Mouse (Mus musculus) hindbrain, postnatal 0 days (tissue): ENCODE results near the gene Ndst4. TPM values are rescaled to one million over a fixed set of nuclear protein-coding genes. Genes with fewer than 3 reads are reported as not detected.
A peak's percentile ranks its signal among the peaks of the same experiment; 100 is the strongest.

Source experiments
- ATAC-seq: fragments of 200-750 bp; cut with Nextera tagmentation; 2 replicates; pipeline ENCODE4 v1.8.0; 2017; ENCODE audit warnings: mild to moderate bottlenecking, moderate TSS enrichment, moderate library complexity
- DNase-seq: peaks from one replicate; pipeline ENCODE4 v3.0.0-alpha.2; 2015; ENCODE audit warnings: low spot score
- H3K27ac ChIP-seq: fragments of 300-500 bp; sonication (generic); 2 replicates; pipeline ENCODE4 v1.5.1; 2014; ENCODE audit warnings: mild to moderate bottlenecking
- H3K27me3 ChIP-seq: fragments of 300-500 bp; sonication (generic); 2 replicates; pipeline ENCODE4 v1.6.1; 2014; ENCODE audit warnings: low read length, mixed read lengths; ENCODE audit not compliant: insufficient read depth
- H3K36me3 ChIP-seq: fragments of 300-500 bp; sonication (generic); 2 replicates; pipeline ENCODE4 v1.6.1; 2014; ENCODE audit warnings: low read length, mixed read lengths; ENCODE audit not compliant: insufficient read depth
- H3K4me1 ChIP-seq: fragments of 300-500 bp; sonication (generic); 2 replicates; pipeline ENCODE4 v1.6.1; 2014; ENCODE audit warnings: antibody characterized with exemption, low read length, mixed read lengths; ENCODE audit not compliant: insufficient read depth
- H3K4me2 ChIP-seq: fragments of 300-500 bp; sonication (generic); 2 replicates; pipeline ENCODE4 v1.6.1; 2014; ENCODE audit warnings: low read depth, mild to moderate bottlenecking, low read length, moderate library complexity, mixed read lengths
- H3K4me3 ChIP-seq: fragments of 300-500 bp; sonication (generic); 2 replicates; pipeline ENCODE4 v1.5.1; 2014; ENCODE audit warnings: low read length
- H3K9ac ChIP-seq: fragments of 300-500 bp; sonication (generic); replicated peaks from 2 replicates; pipeline ENCODE4 v1.6.1; 2014; ENCODE audit warnings: mild to moderate bottlenecking, low read length, moderate library complexity, mixed read lengths
- H3K9me3 ChIP-seq: fragments of 300-500 bp; sonication (generic); 2 replicates; pipeline ENCODE4 v1.6.1; 2016; ENCODE audit warnings: low read length, mixed read lengths
- CTCF ChIP-seq: IDR thresholded peaks from 2 replicates; pipeline ENCODE4 v1.5.1; 2016; ENCODE audit warnings: antibody characterized with exemption, control low read depth, low read depth
- WGBS: fragments of 180-500 bp; shearing (Covaris S2); extraction: QIAGEN DNeasy Blood & Tissue Kit; methylation state at CpG from one replicate; pipeline ENCODE4 v1.1.7; 2014; 5-methylcytosine and 5-hydroxymethylcytosine counted together
- polyA plus RNA-seq: library from polyadenylated mRNA; unstranded; fragments of >200 nt; fragmentation: Nextera tagmentation; extraction: Ambion mirVana; gene quantifications from 2 replicates; pipeline ENCODE4 v1.2.1, GENCODE M21; 2015
- total RNA-seq: library from RNA; depleted of rRNA; stranded (reverse); fragments of >200 nt; gene quantifications from 2 replicates; pipeline ENCODE4 v1.2.3, GENCODE M21; 2014; rRNA removed

Ndst4 gene
- 11.8 and 16.4 TPM in 2 replicates for total RNA-seq
- polyA plus RNA-seq: 2.5 and 4.7 TPM in 2 replicates

DNA sequence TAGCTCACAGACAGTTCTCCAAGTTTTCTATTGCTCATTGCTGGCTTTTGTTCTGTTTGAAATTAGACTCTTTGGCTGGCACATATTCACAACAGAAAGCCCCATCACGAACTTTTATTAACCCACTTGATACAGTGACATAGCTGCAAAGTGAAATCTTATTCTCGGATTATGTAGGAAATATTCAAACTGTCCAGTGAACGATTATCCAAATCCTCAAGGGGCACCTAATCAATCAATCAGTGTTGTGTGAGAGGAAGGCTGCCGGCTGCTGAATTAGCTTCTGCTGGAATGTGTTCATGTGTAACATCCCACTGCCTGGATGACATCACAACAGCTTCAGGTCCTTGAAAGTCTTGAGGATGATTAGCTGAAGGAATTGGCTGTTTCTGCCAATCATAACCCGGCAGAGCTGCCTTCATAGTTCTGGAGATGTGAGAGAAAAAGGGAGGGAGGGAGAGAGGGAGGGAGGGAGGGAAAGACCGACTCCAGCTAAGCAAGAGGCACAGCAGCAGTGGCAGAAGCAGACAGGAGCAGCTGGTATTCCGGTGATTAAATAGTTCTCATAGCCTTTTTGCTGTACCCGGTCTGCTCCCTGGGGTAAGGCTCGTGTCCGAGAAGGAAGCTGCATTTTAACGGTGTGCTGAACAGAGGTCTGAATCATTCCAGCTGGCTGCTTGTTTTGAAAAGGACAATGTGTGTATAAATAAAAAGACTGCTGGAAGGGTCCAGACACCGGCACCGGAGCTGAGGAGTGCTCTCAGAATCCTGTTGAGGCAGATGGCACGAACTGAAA, at the start of gene Ndst4:
Gene Ndst4, plus strand, starts transcription at position 476 of the 796 bp plus-strand sequence.
- H3K4me1 ChIP-seq: no peaks in the 10 kb centered on the region
- no peak for TF ChIP-seq CTCF
- peak within 1 kb of the TSS; percentile 49 for H3K9ac ChIP-seq
- ATAC-seq: peak; percentile 94
- H3K36me3 ChIP-seq: no peaks in the 10 kb centered on the region
- H3K9me3 ChIP-seq: no peaks in the 10 kb centered on the region
- H3K27me3 ChIP-seq: no peaks in the 10 kb centered on the region
- peak within 1 kb of the TSS; percentile 63 for H3K4me2 ChIP-seq
- peak; percentile 72 for DNase-seq
- H3K27ac ChIP-seq: 0 out of 2 replicates have a peak within 1 kb of the TSS, but pooled peaks have one; percentile 32
- 5% methylated on average over 14 of the region's 14 CpGs for WGBS
- H3K4me3 ChIP-seq: peak within 1 kb of the TSS; percentile 40

- no peak overlapping the region for H3K27ac ChIP-seq
- DNase-seq (peak; percentile 27), ATAC-seq (no peak)
- no peaks in the 10 kb centered on the region for H3K27me3 ChIP-seq
- H3K4me3 ChIP-seq: no peak overlapping the region
- no peaks in the 10 kb centered on the region for H3K4me1 ChIP-seq
- WGBS: 71% methylated on average over 3 of the region's 3 CpGs
- H3K4me2 ChIP-seq: no peak overlapping the region
- H3K9me3 ChIP-seq: no peaks in the 10 kb centered on the region
- no peaks in the 10 kb centered on the region for H3K36me3 ChIP-seq
- H3K9ac ChIP-seq: no peak overlapping the region
- peak; percentile 34 for TF ChIP-seq CTCF
Measured at GRCm38 (mm10) chr3:125397443-125397842, 6.4 kb upstream of the Ndst4 start.

GRCm38 (mm10) chr3:125406456-125406855, 2.6 kb downstream of the Ndst4 start:
- Histone ChIP-seq H3K27me3 (no peaks in the 10 kb centered on the region), H3K9ac (no peak overlapping the region), H3K27ac (no peak overlapping the region), H3K4me3 (peak overlapping the region; percentile 13; the same call in 1 of the 2 replicates), H3K9me3 (no peaks in the 10 kb centered on the region), H3K4me1 (no peaks in the 10 kb centered on the region), H3K36me3 (no peaks in the 10 kb centered on the region), H3K4me2 (peak overlapping the region; percentile 41)
- DNase-seq (peak; percentile 13), ATAC-seq (no peak)
- 41% methylated on average over 2 of the region's 2 CpGs for WGBS
- TF ChIP-seq CTCF: no peak

GRCm38 (mm10) chr3:125406991-125407390, 3.1 kb downstream of the Ndst4 start:
- H3K4me1 ChIP-seq: no peaks in the 10 kb centered on the region
- no peak overlapping the region for H3K27ac ChIP-seq
- H3K4me3 ChIP-seq: peak overlapping the region; percentile 13; the same call in 1 of the 2 replicates
- H3K4me2 ChIP-seq: peak overlapping the region; percentile 41
- H3K36me3 ChIP-seq: no peaks in the 10 kb centered on the region
- H3K9ac ChIP-seq: no peak overlapping the region
- DNase-seq (no peak), ATAC-seq (no peak)
- WGBS: 77% methylated on average over 3 of the region's 3 CpGs
- no peaks in the 10 kb centered on the region for H3K9me3 ChIP-seq
- no peak for TF ChIP-seq CTCF
- H3K27me3 ChIP-seq: no peaks in the 10 kb centered on the region

- Histone ChIP-seq H3K4me2 (no peak overlapping the region), H3K36me3 (no peaks in the 10 kb centered on the region), H3K9me3 (no peaks in the 10 kb centered on the region), H3K4me3 (no peak overlapping the region), H3K27me3 (no peaks in the 10 kb centered on the region), H3K9ac (no peak overlapping the region), H3K27ac (no peak overlapping the region), H3K4me1 (no peaks in the 10 kb centered on the region)
- TF ChIP-seq CTCF: no peak
- DNase-seq (no peak), ATAC-seq (no peak)
- WGBS: 22% methylated on average over 6 of the region's 6 CpGs
Measured at GRCm38 (mm10) chr3:125466894-125467652, 63.2 kb downstream of the Ndst4 start.

- ATAC-seq (no peak), DNase-seq (no peak)
- H3K9ac ChIP-seq: no peak overlapping the region
- H3K9me3 ChIP-seq: no peaks in the 10 kb centered on the region
- H3K36me3 ChIP-seq: no peaks in the 10 kb centered on the region
- no peaks in the 10 kb centered on the region for H3K27me3 ChIP-seq
- H3K4me3 ChIP-seq: no peak overlapping the region
- no peak for TF ChIP-seq CTCF
- WGBS: 72% methylated on average over 5 of the region's 5 CpGs
- no peak overlapping the region for H3K27ac ChIP-seq
- H3K4me2 ChIP-seq: no peak overlapping the region
- no peaks in the 10 kb centered on the region for H3K4me1 ChIP-seq
Measured at GRCm38 (mm10) chr3:125510102-125510501, 106.2 kb downstream of the Ndst4 start.

DNA sequence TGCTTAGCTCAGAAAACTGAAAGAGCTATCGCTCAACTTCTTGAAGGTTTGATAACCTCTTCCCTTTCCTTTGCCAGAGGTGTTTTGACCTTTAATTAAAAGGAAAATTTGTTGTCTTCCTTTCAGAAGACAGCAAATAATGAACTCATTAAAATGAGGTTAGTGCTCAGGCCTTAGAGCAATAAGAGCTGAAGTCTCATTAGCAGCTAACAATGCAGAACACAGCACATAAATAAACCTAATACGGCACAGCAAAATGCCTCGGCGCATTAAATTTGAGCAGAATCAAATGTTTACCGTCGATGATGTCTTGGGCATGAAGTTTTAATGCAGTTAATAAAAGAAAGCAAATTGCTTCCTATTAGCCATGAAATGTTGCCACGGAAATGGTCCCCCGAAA, 129.5 kb downstream of the Ndst4 start:
- Histone ChIP-seq H3K4me3 (no peak overlapping the region), H3K9me3 (no peaks in the 10 kb centered on the region), H3K27me3 (no peaks in the 10 kb centered on the region), H3K27ac (no peak overlapping the region), H3K4me1 (no peaks in the 10 kb centered on the region), H3K4me2 (no peak overlapping the region), H3K36me3 (no peaks in the 10 kb centered on the region), H3K9ac (no peak overlapping the region)
- no peak for TF ChIP-seq CTCF
- 63% methylated on average over 8 of the region's 8 CpGs for WGBS
- no peak for ATAC-seq
- DNase-seq: no peak
